Mouse (Mus musculus) inflammation-experienced regulatory T-cells, adult 16 weeks (primary cell): ENCODE data around the gene Gm16368. TPM values are rescaled to one million over a fixed set of nuclear protein-coding genes. Genes with fewer than 3 reads are reported as not detected.

Experiments
- polyA plus RNA-seq: library from polyadenylated mRNA; unstranded; fragments of 100-300 nt; shearing (Covaris generic); gene quantifications from one replicate; pipeline ENCODE4 v1.2.1, GENCODE M21; 2017

Gene Gm16368
- polyA plus RNA-seq: not detected

DNA sequence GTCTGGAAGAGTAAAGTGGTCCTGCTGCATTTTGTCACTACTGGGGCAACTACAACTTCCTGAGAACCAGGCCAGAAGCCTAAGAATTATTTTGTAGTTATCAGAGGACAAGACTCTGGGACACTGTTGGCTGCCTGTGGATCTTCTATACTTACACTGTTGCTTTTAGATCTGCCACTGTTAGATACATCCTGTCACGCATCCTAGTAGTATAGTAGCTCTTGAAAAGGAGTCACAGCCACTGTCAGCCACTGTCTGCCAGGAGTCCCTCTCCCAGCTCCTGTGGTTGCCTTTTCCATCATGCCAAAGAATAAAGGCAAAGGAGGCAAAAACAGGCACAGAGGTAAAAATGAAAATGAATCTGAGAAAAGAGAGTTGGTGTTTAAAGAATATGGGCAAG, at the start of gene Gm16368:
TSS of gene Gm16368 (plus strand) at position 301 of the 400 bp plus-strand sequence.

Other genes with a start within 250 kb of the Gm16368 start
- not detected for gene Gm2001, start 241.4 kb upstream of the Gm16368 start, polyA plus RNA-seq
- not detected for gene Gm2016, start 209.6 kb upstream of the Gm16368 start, polyA plus RNA-seq
- gene Gm2022, start 188.3 kb upstream of the Gm16368 start, polyA plus RNA-seq: not detected
- gene Gm2035, start 163.8 kb upstream of the Gm16368 start, polyA plus RNA-seq: not detected
- not detected for gene Gm2042, start 129.6 kb upstream of the Gm16368 start, polyA plus RNA-seq
- gene Gm2075, start 71.8 kb upstream of the Gm16368 start, polyA plus RNA-seq: not detected
- gene Gm6803, start 64.9 kb upstream of the Gm16368 start, polyA plus RNA-seq: not detected
- gene Gm2056, start 56.7 kb upstream of the Gm16368 start, polyA plus RNA-seq: not detected
- not detected for gene Gm10436, start 98.4 kb downstream of the Gm16368 start, polyA plus RNA-seq
- gene Gm8332, start 166.4 kb downstream of the Gm16368 start, polyA plus RNA-seq: not detected
- gene Gm5662, start 190.8 kb downstream of the Gm16368 start, polyA plus RNA-seq: not detected
- gene Gm5039, start 240.3 kb downstream of the Gm16368 start, polyA plus RNA-seq: not detected